Mouse (Mus musculus) liver, embryonic 16.5 days (tissue): ENCODE results near the gene Ncor2. TPM values are rescaled to one million over a fixed set of nuclear protein-coding genes. Genes with fewer than 3 reads are reported as not detected.

Experiments used
- ATAC-seq: fragments of 200-750 bp; cut with Nextera tagmentation; 2 replicates; pipeline ENCODE4 v1.8.0; 2017; ENCODE audit warnings: low read depth, mild to moderate bottlenecking, moderate number of reproducible peaks, moderate library complexity
- H3K27ac ChIP-seq: fragments of 300-500 bp; sonication (generic); 2 replicates; pipeline ENCODE4 v1.5.1; 2014; ENCODE audit warnings: mild to moderate bottlenecking, low read length
- H3K27me3 ChIP-seq: fragments of 300-500 bp; sonication (generic); 2 replicates; pipeline ENCODE4 v1.6.1; 2014; ENCODE audit warnings: low read depth, low read length, mixed read lengths; ENCODE audit not compliant: control insufficient read depth, insufficient read depth
- H3K36me3 ChIP-seq: fragments of 300-500 bp; sonication (generic); 2 replicates; pipeline ENCODE4 v1.6.1; 2014; ENCODE audit warnings: mild to moderate bottlenecking; ENCODE audit not compliant: control insufficient read depth, insufficient read depth
- H3K4me1 ChIP-seq: fragments of 300-500 bp; sonication (generic); 2 replicates; pipeline ENCODE4 v1.6.1; 2014; ENCODE audit warnings: low read depth, low read length, mixed read lengths; ENCODE audit not compliant: control insufficient read depth
- H3K4me2 ChIP-seq: fragments of 300-500 bp; sonication (generic); 2 replicates; pipeline ENCODE4 v1.6.1; 2014; ENCODE audit warnings: low read depth, low read length, mixed read lengths
- H3K4me3 ChIP-seq: fragments of 300-500 bp; sonication (generic); 2 replicates; pipeline ENCODE4 v1.5.1; 2014; ENCODE audit warnings: low read depth, mild to moderate bottlenecking, low read length
- H3K9ac ChIP-seq: fragments of 300-500 bp; sonication (generic); 2 replicates; pipeline ENCODE4 v1.6.1; 2014; ENCODE audit warnings: low read depth, low read length
- H3K9me3 ChIP-seq: fragments of 300-500 bp; sonication (generic); replicated peaks from 2 replicates; pipeline ENCODE4 v1.6.1; 2016; ENCODE audit warnings: low read length; ENCODE audit not compliant: control insufficient read depth
- WGBS: fragments of 180-500 bp; shearing (Covaris S2); extraction: QIAGEN DNeasy Blood & Tissue Kit; methylation state at CpG from one replicate; pipeline ENCODE4 v1.1.7; 2014; ENCODE audit not compliant: insufficient replicate concordance; 5-methylcytosine and 5-hydroxymethylcytosine counted together
- polyA plus RNA-seq: library from polyadenylated mRNA; unstranded; fragments of >200 nt; fragmentation: Nextera tagmentation; extraction: Ambion mirVana; gene quantifications from 2 replicates; pipeline ENCODE4 v1.2.1, GENCODE M21; 2015

Ncor2 gene
- polyA plus RNA-seq, 1 experiment from 2014 or later = 4.2 TPM

- H3K9ac ChIP-seq = no peak overlapping the region
- no peak overlapping the region for H3K4me3 ChIP-seq
- H3K36me3 ChIP-seq = no peaks in the 10 kb centered on the region
- no peak overlapping the region for H3K27ac ChIP-seq
- ATAC-seq = no peak
- no peak overlapping the region for H3K4me2 ChIP-seq
- H3K9me3 ChIP-seq = no peaks in the 10 kb centered on the region
- H3K4me1 ChIP-seq = peaks cover 30% of the 10 kb centered on the region
- H3K27me3 ChIP-seq = no peaks in the 10 kb centered on the region
- WGBS = 71% methylated on average over 22 of the region's 22 CpGs
These were observed 22.4 kb downstream of the Ncor2 start for GRCm38 (mm10) chr5:125156418-125157205.

GRCm38 (mm10) chr5:125155451-125155850, 23.6 kb downstream of the Ncor2 start:
- no peaks in the 10 kb centered on the region for H3K27me3 ChIP-seq
- no peaks in the 10 kb centered on the region for H3K36me3 ChIP-seq
- no peaks in the 10 kb centered on the region for H3K9me3 ChIP-seq
- no peak for ATAC-seq
- no peak overlapping the region for H3K27ac ChIP-seq
- no peak overlapping the region for H3K4me2 ChIP-seq
- no peak overlapping the region for H3K4me3 ChIP-seq
- H3K4me1 ChIP-seq = peaks cover 30% of the 10 kb centered on the region
- H3K9ac ChIP-seq = no peak overlapping the region
- 72% methylated on average over 4 of the region's 4 CpGs for WGBS

- 85% methylated on average over 5 of the region's 5 CpGs for WGBS
These were observed 24.0 kb downstream of the Ncor2 start for GRCm38 (mm10) chr5:125154989-125155388.

GRCm38 (mm10) chr5:125154178-125154577, 24.8 kb downstream of the Ncor2 start:
- no peak for ATAC-seq
- Histone ChIP-seq H3K9ac (no peak overlapping the region), H3K4me2 (no peak overlapping the region), H3K4me3 (no peak overlapping the region), H3K36me3 (no peaks in the 10 kb centered on the region), H3K4me1 (peaks cover 24% of the 10 kb centered on the region), H3K27me3 (no peaks in the 10 kb centered on the region), H3K9me3 (no peaks in the 10 kb centered on the region), H3K27ac (no peak overlapping the region)
- WGBS = 68% methylated on average over 5 of the region's 5 CpGs

More at GRCm38 (mm10) chr5:125154989-125155388, 24.0 kb downstream of the Ncor2 start:
- H3K36me3 ChIP-seq = no peaks in the 10 kb centered on the region
- H3K27me3 ChIP-seq = no peaks in the 10 kb centered on the region
- H3K27ac ChIP-seq = no peak overlapping the region
- no peak for ATAC-seq
- H3K9ac ChIP-seq = no peak overlapping the region
- H3K4me2 ChIP-seq = no peak overlapping the region
- peaks cover 30% of the 10 kb centered on the region for H3K4me1 ChIP-seq
- H3K4me3 ChIP-seq = no peak overlapping the region
- H3K9me3 ChIP-seq = no peaks in the 10 kb centered on the region

- no peak overlapping the region for H3K4me3 ChIP-seq
- no peaks in the 10 kb centered on the region for H3K27me3 ChIP-seq
- 49% methylated on average over 11 of the region's 11 CpGs for WGBS
- H3K4me2 ChIP-seq = no peak overlapping the region
- no peaks in the 10 kb centered on the region for H3K9me3 ChIP-seq
- no peak overlapping the region for H3K27ac ChIP-seq
- H3K4me1 ChIP-seq = peaks cover 15% of the 10 kb centered on the region
- H3K9ac ChIP-seq = no peak overlapping the region
- ATAC-seq = no peak
- no peaks in the 10 kb centered on the region for H3K36me3 ChIP-seq
These were observed 25.7 kb downstream of the Ncor2 start for GRCm38 (mm10) chr5:125153201-125153816.

- Histone ChIP-seq H3K9ac (no peak overlapping the region), H3K27ac (no peak overlapping the region)
These were observed 27.0 kb downstream of the Ncor2 start for GRCm38 (mm10) chr5:125151872-125152534.

GRCm38 (mm10) chr5:125150951-125151564, 28.0 kb downstream of the Ncor2 start:
- Histone ChIP-seq H3K27ac (no peak overlapping the region), H3K9ac (no peak overlapping the region), H3K4me3 (no peak overlapping the region), H3K36me3 (no peaks in the 10 kb centered on the region), H3K4me2 (no peak overlapping the region), H3K4me1 (no peaks in the 10 kb centered on the region; the same call in 1 of the 2 replicates), H3K27me3 (no peaks in the 10 kb centered on the region), H3K9me3 (no peaks in the 10 kb centered on the region)
- WGBS = 56% methylated on average over 10 of the region's 10 CpGs
- ATAC-seq = no peak

More at GRCm38 (mm10) chr5:125151872-125152534, 27.0 kb downstream of the Ncor2 start:
- Histone ChIP-seq H3K27me3 (no peaks in the 10 kb centered on the region), H3K4me2 (no peak overlapping the region), H3K9me3 (no peaks in the 10 kb centered on the region), H3K36me3 (no peaks in the 10 kb centered on the region), H3K4me1 (peaks cover 3% of the 10 kb centered on the region), H3K4me3 (no peak overlapping the region)
- ATAC-seq = no peak
- 38% methylated on average over 17 of the region's 17 CpGs for WGBS

GRCm38 (mm10) chr5:125149142-125149541, 29.9 kb downstream of the Ncor2 start:
- Histone ChIP-seq H3K27me3 (no peaks in the 10 kb centered on the region), H3K27ac (no peak overlapping the region), H3K9ac (no peak overlapping the region), H3K9me3 (no peaks in the 10 kb centered on the region), H3K36me3 (no peaks in the 10 kb centered on the region), H3K4me1 (no peaks in the 10 kb centered on the region; the same call in 1 of the 2 replicates), H3K4me2 (no peak overlapping the region), H3K4me3 (no peak overlapping the region)
- no peak for ATAC-seq
- 76% methylated on average over 17 of the region's 17 CpGs for WGBS
